Mouse (Mus musculus) hindbrain, embryonic 12.5 days (tissue): ENCODE measurements around the gene Megf8. TPM values are rescaled to one million over a fixed set of nuclear protein-coding genes. Genes with fewer than 3 reads are reported as not detected.

Experiments
- ATAC-seq: fragments of 200-750 bp; cut with Nextera tagmentation; 2 replicates; pipeline ENCODE4 v1.8.0; 2017; ENCODE audit warnings: moderate TSS enrichment; ENCODE audit not compliant: low FRiP score
- H3K27ac ChIP-seq: fragments of 300-500 bp; sonication (generic); 2 replicates; pipeline ENCODE4 v1.5.1; 2016; ENCODE audit warnings: mild to moderate bottlenecking
- H3K27me3 ChIP-seq: fragments of 300-500 bp; sonication (generic); 2 replicates; pipeline ENCODE4 v1.6.1; 2016; ENCODE audit warnings: mild to moderate bottlenecking
- H3K36me3 ChIP-seq: fragments of 300-500 bp; sonication (generic); 2 replicates; pipeline ENCODE4 v1.6.1; 2016; ENCODE audit warnings: mild to moderate bottlenecking
- H3K4me1 ChIP-seq: fragments of 300-500 bp; sonication (generic); 2 replicates; pipeline ENCODE4 v1.6.1; 2016
- H3K4me2 ChIP-seq: fragments of 300-500 bp; sonication (generic); replicated peaks from 2 replicates; pipeline ENCODE4 v1.6.1; 2016; ENCODE audit warnings: mild to moderate bottlenecking
- H3K4me3 ChIP-seq: fragments of 300-500 bp; sonication (generic); 2 replicates; pipeline ENCODE4 v1.5.1; 2016; ENCODE audit warnings: mild to moderate bottlenecking
- H3K9ac ChIP-seq: fragments of 300-500 bp; sonication (generic); 2 replicates; pipeline ENCODE4 v1.6.1; 2016; ENCODE audit warnings: mild to moderate bottlenecking, moderate library complexity
- H3K9me3 ChIP-seq: fragments of 300-500 bp; sonication (generic); replicated peaks from 2 replicates; pipeline ENCODE4 v1.6.1; 2016; ENCODE audit warnings: mild to moderate bottlenecking
- WGBS: fragments of 180-500 bp; shearing (Covaris S2); methylation state at CpG from one replicate; pipeline ENCODE4 v1.1.7; 2016; 5-methylcytosine and 5-hydroxymethylcytosine counted together
- polyA plus RNA-seq: library from polyadenylated mRNA; unstranded; fragments of >200 nt; fragmentation: Nextera tagmentation; extraction: Ambion mirVana; gene quantifications from 2 replicates; pipeline ENCODE4 v1.2.1, GENCODE M21; 2016

Megf8 gene
- polyA plus RNA-seq, 1 experiment from 2014 or later = 23.0 TPM

- Histone ChIP-seq H3K9ac (peak overlapping the region; percentile 29), H3K4me3 (no peak overlapping the region), H3K4me2 (no peak overlapping the region), H3K36me3 (peaks cover 86% of the 10 kb centered on the region), H3K27ac (peak overlapping the region; percentile 36; the same call in 1 of the 2 replicates), H3K4me1 (peaks cover 28% of the 10 kb centered on the region), H3K27me3 (no peaks in the 10 kb centered on the region), H3K9me3 (no peaks in the 10 kb centered on the region)
- ATAC-seq = no peak
- 55% methylated on average over 7 of the region's 7 CpGs for WGBS
Measured at GRCm38 (mm10) chr7:25292107-25292506, 24.9 kb upstream of the Megf8 start.

- peaks cover 30% of the 10 kb centered on the region for H3K4me1 ChIP-seq
- H3K9me3 ChIP-seq = no peaks in the 10 kb centered on the region
- no peak overlapping the region for H3K4me2 ChIP-seq
- WGBS = 79% methylated on average over 10 of the region's 10 CpGs
- H3K4me3 ChIP-seq = no peak overlapping the region
- ATAC-seq = no peak
- H3K36me3 ChIP-seq = peaks cover 74% of the 10 kb centered on the region
- H3K9ac ChIP-seq = no peak overlapping the region
- no peaks in the 10 kb centered on the region for H3K27me3 ChIP-seq
- H3K27ac ChIP-seq = 0 out of 2 replicates have a peak overlapping the region, but pooled peaks have one; percentile 13
Measured at GRCm38 (mm10) chr7:25293191-25293739, 23.7 kb upstream of the Megf8 start.

GRCm38 (mm10) chr7:25294495-25294894 is 22.5 kb upstream of the Megf8 start:
- H3K4me1 ChIP-seq = peaks cover 33% of the 10 kb centered on the region
- no peak for ATAC-seq
- 90% methylated on average over 4 of the region's 4 CpGs for WGBS
- H3K27ac ChIP-seq = no peak overlapping the region
- H3K9me3 ChIP-seq = no peaks in the 10 kb centered on the region
- H3K36me3 ChIP-seq = peaks cover 62% of the 10 kb centered on the region
- H3K9ac ChIP-seq = no peak overlapping the region
- H3K27me3 ChIP-seq = no peaks in the 10 kb centered on the region
- no peak overlapping the region for H3K4me3 ChIP-seq
- no peak overlapping the region for H3K4me2 ChIP-seq

GRCm38 (mm10) chr7:25294960-25295722 is 21.8 kb upstream of the Megf8 start:
- peaks cover 33% of the 10 kb centered on the region for H3K4me1 ChIP-seq
- ATAC-seq = no peak
- H3K27ac ChIP-seq = no peak overlapping the region
- H3K9ac ChIP-seq = no peak overlapping the region
- H3K4me3 ChIP-seq = peak overlapping the region; percentile 86; the same call in 1 of the 2 replicates
- no peaks in the 10 kb centered on the region for H3K27me3 ChIP-seq
- H3K9me3 ChIP-seq = no peaks in the 10 kb centered on the region
- WGBS = 88% methylated on average over 12 of the region's 12 CpGs
- peaks cover 55% of the 10 kb centered on the region for H3K36me3 ChIP-seq
- peak overlapping the region; percentile 72 for H3K4me2 ChIP-seq

GRCm38 (mm10) chr7:25296945-25297453 is 20.0 kb upstream of the Megf8 start:
- peak overlapping the region; percentile 86 for H3K4me3 ChIP-seq
- H3K9me3 ChIP-seq = no peaks in the 10 kb centered on the region
- no peak; the same call in 1 of the 2 replicates for ATAC-seq
- H3K4me1 ChIP-seq = peaks cover 30% of the 10 kb centered on the region
- H3K27ac ChIP-seq = peak overlapping the region; percentile 99
- peaks cover 37% of the 10 kb centered on the region for H3K36me3 ChIP-seq
- WGBS = 2% methylated on average over 21 of the region's 21 CpGs
- peak overlapping the region; percentile 72 for H3K4me2 ChIP-seq
- H3K9ac ChIP-seq = peak overlapping the region; percentile 94
- H3K27me3 ChIP-seq = no peaks in the 10 kb centered on the region

GRCm38 (mm10) chr7:25297454-25298325 is 19.3 kb upstream of the Megf8 start, which contains the start of gene Pafah1b3:
Gene Pafah1b3, minus strand, starts transcription at chr7:25297986.
- peaks cover 25% of the 10 kb centered on the region for H3K4me1 ChIP-seq
- H3K36me3 ChIP-seq = peaks cover 30% of the 10 kb centered on the region
- peak within 1 kb of the TSS; percentile 72 for H3K4me2 ChIP-seq
- peak within 1 kb of the TSS; percentile 99 for H3K27ac ChIP-seq
- WGBS = under 1% methylated on average over 52 of the region's 52 CpGs
- peak; percentile 95 for ATAC-seq
- no peaks in the 10 kb centered on the region for H3K9me3 ChIP-seq
- H3K27me3 ChIP-seq = no peaks in the 10 kb centered on the region
- H3K9ac ChIP-seq = peak within 1 kb of the TSS; percentile 94
- H3K4me3 ChIP-seq = peak within 1 kb of the TSS; percentile 86

- Histone ChIP-seq H3K27me3 (no peaks in the 10 kb centered on the region), H3K36me3 (no peaks in the 10 kb centered on the region), H3K4me3 (no peak within 1 kb of the TSS), H3K9me3 (no peaks in the 10 kb centered on the region), H3K27ac (no peak within 1 kb of the TSS), H3K9ac (no peak within 1 kb of the TSS), H3K4me1 (peaks cover 21% of the 10 kb centered on the region), H3K4me2 (no peak within 1 kb of the TSS)
- ATAC-seq = 0 out of 2 replicates have a peak, but pooled peaks have one; percentile 3
- 53% methylated on average over 19 of the region's 19 CpGs for WGBS
Measured at GRCm38 (mm10) chr7:25301063-25301462, 15.9 kb upstream of the Megf8 start, which contains the start of gene Prr19. Gene Prr19, plus strand, starts transcription at chr7:25301411.

GRCm38 (mm10) chr7:25303003-25303684 is 13.8 kb upstream of the Megf8 start:
- Histone ChIP-seq H3K9ac (no peak overlapping the region), H3K9me3 (no peaks in the 10 kb centered on the region), H3K4me3 (no peak overlapping the region), H3K27me3 (peaks cover 11% of the 10 kb centered on the region), H3K4me2 (no peak overlapping the region), H3K4me1 (peaks cover 12% of the 10 kb centered on the region), H3K36me3 (no peaks in the 10 kb centered on the region), H3K27ac (no peak overlapping the region)
- WGBS = 65% methylated on average over 9 of the region's 9 CpGs
- ATAC-seq = no peak

GRCm38 (mm10) chr7:25303685-25304006 is 13.3 kb upstream of the Megf8 start:
- no peaks in the 10 kb centered on the region for H3K9me3 ChIP-seq
- WGBS = 73% methylated on average over 3 of the region's 3 CpGs
- peaks cover 16% of the 10 kb centered on the region for H3K27me3 ChIP-seq
- no peak overlapping the region for H3K4me3 ChIP-seq
- no peak overlapping the region for H3K4me2 ChIP-seq
- peaks cover 7% of the 10 kb centered on the region for H3K4me1 ChIP-seq
- no peak for ATAC-seq
- no peak overlapping the region for H3K9ac ChIP-seq
- H3K36me3 ChIP-seq = no peaks in the 10 kb centered on the region
- no peak overlapping the region for H3K27ac ChIP-seq

- H3K9ac ChIP-seq = peak overlapping the region; percentile 83
- no peaks in the 10 kb centered on the region for H3K9me3 ChIP-seq
- H3K27me3 ChIP-seq = peaks cover 17% of the 10 kb centered on the region
- 2% methylated on average over 2 of the region's 2 CpGs for WGBS
- peak overlapping the region; percentile 93 for H3K4me2 ChIP-seq
- H3K27ac ChIP-seq = peak overlapping the region; percentile 87
- no peaks in the 10 kb centered on the region for H3K36me3 ChIP-seq
- ATAC-seq = peak; percentile 36; the same call in 1 of the 2 replicates
- H3K4me3 ChIP-seq = peak overlapping the region; percentile 60
- H3K4me1 ChIP-seq = peaks cover 7% of the 10 kb centered on the region
Measured at GRCm38 (mm10) chr7:25305481-25305880, 11.5 kb upstream of the Megf8 start.

- WGBS = 0% methylated on average over 47 of the region's 47 CpGs
Measured at GRCm38 (mm10) chr7:25305956-25306613, 10.9 kb upstream of the Megf8 start, which contains the start of gene Tmem145. Gene Tmem145, plus strand, starts transcription at chr7:25306106.

More at GRCm38 (mm10) chr7:25305956-25306613, 10.9 kb upstream of the Megf8 start, which contains the start of gene Tmem145:
- H3K4me2 ChIP-seq = peak within 1 kb of the TSS; percentile 93
- H3K4me1 ChIP-seq = peaks cover 7% of the 10 kb centered on the region
- peak within 1 kb of the TSS; percentile 83 for H3K9ac ChIP-seq
- H3K36me3 ChIP-seq = no peaks in the 10 kb centered on the region
- H3K27ac ChIP-seq = peak within 1 kb of the TSS; percentile 87
- ATAC-seq = peak; percentile 78
- peak within 1 kb of the TSS; percentile 60 for H3K4me3 ChIP-seq
- no peaks in the 10 kb centered on the region for H3K9me3 ChIP-seq
- peaks cover 19% of the 10 kb centered on the region for H3K27me3 ChIP-seq
